Mouse (Mus musculus) heart, postnatal 0 days (tissue): ENCODE data around the gene Atf6b.

Experiments
- CTCF ChIP-seq: IDR thresholded peaks from 2 replicates; pipeline ENCODE4 v1.5.1; 2016; ENCODE audit warnings: antibody characterized with exemption, control low read depth, low read depth
- EP300 ChIP-seq: IDR thresholded peaks from 2 replicates; pipeline ENCODE4 v1.6.1; 2016; ENCODE audit warnings: antibody characterized with exemption, low read depth

DNA sequence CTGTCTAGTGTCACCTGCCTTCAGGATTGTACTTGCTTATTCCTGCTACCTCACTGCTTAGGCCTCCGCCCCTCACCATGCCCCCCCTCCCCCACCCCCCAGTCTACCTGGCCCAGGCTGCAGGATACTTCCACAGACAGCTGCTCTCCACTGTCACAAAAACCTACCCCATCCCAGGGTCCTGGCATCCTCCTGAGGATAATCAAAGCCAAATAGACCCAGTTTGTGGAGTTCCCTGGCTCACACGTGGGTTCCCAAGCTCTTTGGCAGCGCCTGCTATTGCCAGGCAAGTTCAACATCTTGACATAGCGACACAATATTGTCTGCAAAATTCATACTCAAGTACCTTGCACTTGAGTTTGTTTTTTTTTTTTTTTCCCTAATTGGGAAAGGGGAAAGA lies 33.7 kb downstream of the Atf6b start:
- TF ChIP-seq CTCF, result no peak
- no peak for TF ChIP-seq EP300
